Mouse (Mus musculus) hindbrain, embryonic 14.5 days (tissue): ENCODE measurements around the gene Slc25a21. TPM values are rescaled to one million over a fixed set of nuclear protein-coding genes. Genes with fewer than 3 reads are reported as not detected.

ENCODE experiments used
- ATAC-seq: fragments of 200-750 bp; cut with Nextera tagmentation; 2 replicates; pipeline ENCODE4 v1.8.0; 2017; ENCODE audit warnings: moderate number of reproducible peaks, mild to moderate bottlenecking, moderate TSS enrichment, moderate library complexity; ENCODE audit not compliant: low FRiP score
- DNase-seq: peaks from one replicate; pipeline ENCODE4 v3.0.0-alpha.2; 2015; ENCODE audit warnings: low spot score
- H3K27ac ChIP-seq: fragments of 300-500 bp; sonication (generic); 2 replicates; pipeline ENCODE4 v1.5.1; 2014; ENCODE audit warnings: mild to moderate bottlenecking, moderate library complexity
- H3K27me3 ChIP-seq: fragments of 300-500 bp; sonication (generic); 2 replicates; pipeline ENCODE4 v1.6.1; 2014; ENCODE audit warnings: mild to moderate bottlenecking, low read length, mixed read lengths; ENCODE audit not compliant: control insufficient read depth, insufficient read depth
- H3K36me3 ChIP-seq: fragments of 300-500 bp; sonication (generic); replicated peaks from 2 replicates; pipeline ENCODE4 v1.6.1; 2014; ENCODE audit not compliant: control insufficient read depth, insufficient read depth
- H3K4me1 ChIP-seq: fragments of 300-500 bp; sonication (generic); replicated peaks from 2 replicates; pipeline ENCODE4 v1.6.1; 2014; ENCODE audit warnings: antibody characterized with exemption, low read length, mixed read lengths; ENCODE audit not compliant: control insufficient read depth, insufficient read depth
- H3K4me2 ChIP-seq: fragments of 300-500 bp; sonication (generic); replicated peaks from 2 replicates; pipeline ENCODE4 v1.6.1; 2014; ENCODE audit warnings: mild to moderate bottlenecking, moderate library complexity
- H3K4me3 ChIP-seq: fragments of 300-500 bp; sonication (generic); replicated peaks from 2 replicates; pipeline ENCODE4 v1.5.1; 2014; ENCODE audit warnings: mild to moderate bottlenecking, low read length
- H3K9ac ChIP-seq: fragments of 300-500 bp; sonication (generic); 2 replicates; pipeline ENCODE4 v1.6.1; 2014
- H3K9me3 ChIP-seq: fragments of 300-500 bp; sonication (generic); 2 replicates; pipeline ENCODE4 v1.6.1; 2016; ENCODE audit warnings: low read length; ENCODE audit not compliant: control insufficient read depth
- WGBS: fragments of 180-500 bp; shearing (Covaris S2); extraction: QIAGEN DNeasy Blood & Tissue Kit; methylation state at CpG from one replicate; pipeline ENCODE4 v1.1.7; 2014; 5-methylcytosine and 5-hydroxymethylcytosine counted together
- polyA plus RNA-seq: library from polyadenylated mRNA; unstranded; fragments of >200 nt; fragmentation: Nextera tagmentation; extraction: Ambion mirVana; gene quantifications from 2 replicates; pipeline ENCODE4 v1.2.1, GENCODE M21; 2014

Gene Slc25a21
- polyA plus RNA-seq, 1 experiment from 2014 or later: 0.36 TPM

- Histone ChIP-seq H3K36me3 (no peaks in the 10 kb centered on the region), H3K27ac (no peak overlapping the region), H3K9me3 (no peaks in the 10 kb centered on the region), H3K4me3 (no peak overlapping the region), H3K4me1 (no peaks in the 10 kb centered on the region), H3K27me3 (no peaks in the 10 kb centered on the region), H3K9ac (no peak overlapping the region), H3K4me2 (no peak overlapping the region)
- DNase-seq (no peak), ATAC-seq (no peak)
- 93% methylated on average over 6 of the region's 6 CpGs for WGBS
These were observed 279.1 kb downstream of the Slc25a21 start for GRCm38 (mm10) chr12:56918145-56918544.

- Histone ChIP-seq H3K4me1 (no peaks in the 10 kb centered on the region), H3K4me2 (no peak overlapping the region), H3K27ac (no peak overlapping the region), H3K4me3 (no peak overlapping the region), H3K36me3 (no peaks in the 10 kb centered on the region), H3K9ac (no peak overlapping the region), H3K27me3 (no peaks in the 10 kb centered on the region), H3K9me3 (no peaks in the 10 kb centered on the region)
- 84% methylated on average over 5 of the region's 5 CpGs for WGBS
- DNase-seq: no peak
- ATAC-seq: no peak
These were observed 290.8 kb downstream of the Slc25a21 start for GRCm38 (mm10) chr12:56906476-56906875.

- Histone ChIP-seq H3K36me3 (no peaks in the 10 kb centered on the region), H3K4me1 (no peaks in the 10 kb centered on the region), H3K4me2 (no peak overlapping the region), H3K9ac (no peak overlapping the region), H3K4me3 (no peak overlapping the region), H3K27ac (no peak overlapping the region), H3K27me3 (no peaks in the 10 kb centered on the region), H3K9me3 (no peaks in the 10 kb centered on the region)
- DNase-seq (no peak), ATAC-seq (no peak)
- 42% methylated on average over 9 of the region's 9 CpGs for WGBS
These were observed 291.5 kb downstream of the Slc25a21 start for GRCm38 (mm10) chr12:56905652-56906305.

- Histone ChIP-seq H3K27me3 (no peaks in the 10 kb centered on the region), H3K36me3 (no peaks in the 10 kb centered on the region), H3K9me3 (no peaks in the 10 kb centered on the region), H3K4me2 (no peak overlapping the region), H3K27ac (no peak overlapping the region), H3K4me1 (no peaks in the 10 kb centered on the region), H3K4me3 (no peak overlapping the region), H3K9ac (no peak overlapping the region)
- WGBS: 31% methylated on average over 7 of the region's 7 CpGs
- no peak for DNase-seq
- no peak for ATAC-seq
These were observed 292.1 kb downstream of the Slc25a21 start for GRCm38 (mm10) chr12:56905222-56905621.

GRCm38 (mm10) chr12:56902774-56903456, 294.4 kb downstream of the Slc25a21 start:
- Histone ChIP-seq H3K4me3 (no peak overlapping the region), H3K27ac (no peak overlapping the region), H3K4me2 (no peak overlapping the region), H3K9me3 (no peaks in the 10 kb centered on the region), H3K36me3 (no peaks in the 10 kb centered on the region), H3K9ac (no peak overlapping the region), H3K4me1 (no peaks in the 10 kb centered on the region), H3K27me3 (no peaks in the 10 kb centered on the region)
- WGBS: 90% methylated on average over 8 of the region's 8 CpGs
- no peak for DNase-seq
- ATAC-seq: no peak

- ATAC-seq (no peak), DNase-seq (no peak)
- no peaks in the 10 kb centered on the region for H3K4me1 ChIP-seq
- H3K36me3 ChIP-seq: no peaks in the 10 kb centered on the region
- H3K9ac ChIP-seq: no peak overlapping the region
- no peaks in the 10 kb centered on the region for H3K9me3 ChIP-seq
- H3K4me2 ChIP-seq: no peak overlapping the region
- no peaks in the 10 kb centered on the region for H3K27me3 ChIP-seq
- WGBS: 81% methylated on average over 8 of the region's 8 CpGs
- no peak overlapping the region for H3K27ac ChIP-seq
- no peak overlapping the region for H3K4me3 ChIP-seq
These were observed 299.3 kb downstream of the Slc25a21 start for GRCm38 (mm10) chr12:56897976-56898375.

- 89% methylated on average over 8 of the region's 8 CpGs for WGBS
- DNase-seq: no peak
These were observed 299.9 kb downstream of the Slc25a21 start for GRCm38 (mm10) chr12:56897221-56897937.

GRCm38 (mm10) chr12:56894963-56895362, 302.3 kb downstream of the Slc25a21 start:
- Histone ChIP-seq H3K4me3 (no peak overlapping the region), H3K4me1 (no peaks in the 10 kb centered on the region), H3K27ac (no peak overlapping the region), H3K9me3 (no peaks in the 10 kb centered on the region), H3K36me3 (no peaks in the 10 kb centered on the region), H3K9ac (no peak overlapping the region), H3K4me2 (no peak overlapping the region), H3K27me3 (no peaks in the 10 kb centered on the region)
- DNase-seq (no peak), ATAC-seq (no peak)
- WGBS: 75% methylated on average over 5 of the region's 5 CpGs

More at GRCm38 (mm10) chr12:56897221-56897937, 299.9 kb downstream of the Slc25a21 start:
- Histone ChIP-seq H3K27me3 (no peaks in the 10 kb centered on the region), H3K9me3 (no peaks in the 10 kb centered on the region), H3K4me1 (no peaks in the 10 kb centered on the region), H3K36me3 (no peaks in the 10 kb centered on the region), H3K9ac (no peak overlapping the region), H3K4me2 (no peak overlapping the region), H3K27ac (no peak overlapping the region), H3K4me3 (no peak overlapping the region)
- no peak for ATAC-seq

GRCm38 (mm10) chr12:56890891-56891726, 306.2 kb downstream of the Slc25a21 start:
- H3K27ac ChIP-seq: no peak overlapping the region
- 73% methylated on average over 6 of the region's 6 CpGs for WGBS
- H3K4me2 ChIP-seq: no peak overlapping the region
- H3K36me3 ChIP-seq: no peaks in the 10 kb centered on the region
- no peaks in the 10 kb centered on the region for H3K4me1 ChIP-seq
- H3K27me3 ChIP-seq: no peaks in the 10 kb centered on the region
- H3K9ac ChIP-seq: no peak overlapping the region
- H3K9me3 ChIP-seq: no peaks in the 10 kb centered on the region
- no peak overlapping the region for H3K4me3 ChIP-seq
- no peak for ATAC-seq
- no peak for DNase-seq
